8 mouse cellular contexts compared by ENCODE assay signal in genomic region chr9:107581584-107581983, GRCm38 (mm10). TPM values are rescaled to one million over a fixed set of nuclear protein-coding genes. Genes with fewer than 3 reads are reported as not detected.
DNase-seq lines count a peak whose midpoint lies in the region; ATAC-seq and TF ChIP-seq lines count a peak whose summit lies in the region.

No protein-coding gene starts in this region.

- H3K4me1 ChIP-seq in heart, embryonic 14.5 days (ENCODE audit: control insufficient read depth in 2 of 2, insufficient read depth in 2 of 2, low read length in 2 of 2), result peaks cover 11 to 24% of the 10 kb centered on the region in 2 experiments
- H3K4me1 ChIP-seq in ES-Bruce4 (ENCODE audit: control insufficient read depth, insufficient read depth, low read length), result peaks cover 2% of the 10 kb centered on the region
- peaks cover 6% of the 10 kb centered on the region; the same call in 1 of the 2 replicates for H3K4me1 ChIP-seq in forebrain, postnatal 0 days (ENCODE audit: insufficient read depth)
- peaks cover 36% of the 10 kb centered on the region for H3K4me1 ChIP-seq in liver, postnatal 0 days (ENCODE audit: insufficient read depth)

- TF ChIP-seq EP300 in ES-Bruce4 (IDR thresholded peaks at IDR 0.05; ENCODE audit: insufficient read depth, low read depth, low read length), result no peak
- no peak for TF ChIP-seq EP300 in liver, postnatal 0 days (IDR thresholded peaks at IDR 0.05; ENCODE audit: low read depth)

- WGBS in heart, embryonic 14.5 days, result 68% methylated on average over 4 of the region's 4 CpGs
- 86% methylated on average over 4 of the region's 4 CpGs for WGBS in forebrain, postnatal 0 days
- WGBS in liver, postnatal 0 days (ENCODE audit: insufficient replicate concordance), result 37% methylated on average over 4 of the region's 4 CpGs

- H3K9ac ChIP-seq in heart, embryonic 14.5 days (ENCODE audit: low read length), result peak overlapping the region; percentile 81
- H3K9ac ChIP-seq in ES-Bruce4 (ENCODE audit: low read depth, poor library complexity, severe bottlenecking), result peak overlapping the region; percentile 28; the same call in 1 of the 2 replicates
- H3K9ac ChIP-seq in forebrain, postnatal 0 days, result peak overlapping the region; percentile 68; the same call in 1 of the 2 replicates
- H3K9ac ChIP-seq in liver, postnatal 0 days (replicated peaks), result peak overlapping the region; percentile 86

- peak overlapping the region; percentile 87 for H3K4me2 ChIP-seq in heart, embryonic 14.5 days (ENCODE audit: low read length)
- peak overlapping the region; percentile 83 for H3K4me2 ChIP-seq in forebrain, postnatal 0 days (ENCODE audit: low read depth)
- peak overlapping the region; percentile 97 for H3K4me2 ChIP-seq in liver, postnatal 0 days (ENCODE audit: low read depth, low read length)

- TF ChIP-seq POLR2A in ES-Bruce4 (IDR thresholded peaks at IDR 0.05; ENCODE audit: insufficient read depth, low read length), result no peak

- no peaks in the 10 kb centered on the region for H3K27me3 ChIP-seq in heart, embryonic 14.5 days (ENCODE audit: control insufficient read depth, insufficient read depth, low read length)
- no peaks in the 10 kb centered on the region for H3K27me3 ChIP-seq in ES-Bruce4 (ENCODE audit: control insufficient read depth, insufficient read depth, low read length, poor library complexity, severe bottlenecking)
- no peaks in the 10 kb centered on the region for H3K27me3 ChIP-seq in forebrain, postnatal 0 days (ENCODE audit: insufficient read depth, low read length)
- no peaks in the 10 kb centered on the region for H3K27me3 ChIP-seq in liver, postnatal 0 days (ENCODE audit: insufficient read depth, low read length)

- no peak for DNase-seq in heart, postnatal 10 days
- DNase-seq in forebrain, postnatal 0 days, result no peak
- DNase-seq in liver, postnatal 0 days, result no peak
- DNase-seq in thymus, postnatal 0 days (ENCODE audit: low spot score), result no peak
- DNase-seq in ovary, postnatal 36 days (ENCODE audit: low spot score), result no peak

- peaks cover 18% of the 10 kb centered on the region for H3K36me3 ChIP-seq in heart, embryonic 14.5 days (ENCODE audit: control insufficient read depth, insufficient read depth, low read length)
- no peaks in the 10 kb centered on the region for H3K36me3 ChIP-seq in ES-Bruce4 (ENCODE audit: control insufficient read depth, insufficient read depth, low read length, poor library complexity, severe bottlenecking)
- H3K36me3 ChIP-seq in forebrain, postnatal 0 days (ENCODE audit: insufficient read depth), result peaks cover 5% of the 10 kb centered on the region; the same call in 1 of the 2 replicates
- H3K36me3 ChIP-seq in liver, postnatal 0 days (replicated peaks; ENCODE audit: insufficient read depth, low read length), result peaks cover 16% of the 10 kb centered on the region

- ATAC-seq in heart, embryonic 14.5 days (ENCODE audit: insufficient number of reproducible peaks, insufficient read depth, low FRiP score, low read depth), result no peak
- ATAC-seq in forebrain, postnatal 0 days, result no peak
- ATAC-seq in liver, postnatal 0 days, result no peak
- no peak for ATAC-seq in frontal cortex, adult (ENCODE audit: low TSS enrichment)

- intact Hi-C loops in heart, postnatal 10 days (cut with DNase I), result no loop called here

- no peaks in the 10 kb centered on the region for H3K9me3 ChIP-seq in heart, embryonic 14.5 days (ENCODE audit: control insufficient read depth, low read length)
- no peaks in the 10 kb centered on the region for H3K9me3 ChIP-seq in ES-Bruce4 (replicated peaks; ENCODE audit: control insufficient read depth, insufficient read depth, low read length, poor library complexity, severe bottlenecking)
- no peaks in the 10 kb centered on the region for H3K9me3 ChIP-seq in forebrain, postnatal 0 days (ENCODE audit: low read length)
- no peaks in the 10 kb centered on the region for H3K9me3 ChIP-seq in liver, postnatal 0 days (ENCODE audit: low read length)

- peak overlapping the region; percentile 53 to 55; a peak in 3 of 4 replicates for H3K4me3 ChIP-seq in heart, embryonic 14.5 days (ENCODE audit: control insufficient read depth in 1 of 2, insufficient read depth in 1 of 2, low read depth in 1 of 2, low read length in 2 of 2)
- no peak overlapping the region; the same call in 1 of the 2 replicates for H3K4me3 ChIP-seq in ES-Bruce4 (ENCODE audit: low read depth, low read length)
- H3K4me3 ChIP-seq in forebrain, postnatal 0 days (ENCODE audit: low read depth, low read length), result peak overlapping the region; percentile 57
- peak overlapping the region; percentile 55 for H3K4me3 ChIP-seq in liver, postnatal 0 days (ENCODE audit: low read depth, low read length)

- H3K27ac ChIP-seq in heart, embryonic 14.5 days (replicated peaks in 1 of 2; ENCODE audit: control insufficient read depth in 1 of 2, insufficient read depth in 1 of 2, low read depth in 2 of 2, low read length in 2 of 2), result peak overlapping the region; percentile 88 to 94; a peak in 3 of 4 replicates
- no peak overlapping the region for H3K27ac ChIP-seq in ES-Bruce4 (ENCODE audit: insufficient read depth, low read length)
- H3K27ac ChIP-seq in forebrain, postnatal 0 days (ENCODE audit: low read depth, low read length), result 0 out of 2 replicates have a peak overlapping the region, but pooled peaks have one; percentile 81
- H3K27ac ChIP-seq in liver, postnatal 0 days (ENCODE audit: low read depth), result peak overlapping the region; percentile 94

- TF ChIP-seq CTCF in ES-Bruce4 (IDR thresholded peaks at IDR 0.05; ENCODE audit: low read depth, low read length), result no peak
- no peak for TF ChIP-seq CTCF in forebrain, postnatal 0 days (IDR thresholded peaks at IDR 0.05; ENCODE audit: low read depth)
- no peak for TF ChIP-seq CTCF in liver, postnatal 0 days (IDR thresholded peaks at IDR 0.05; ENCODE audit: low read depth)

RNA-seq across cellular contexts. Expression of gene Hyal3, which starts 1.0 kb away (rescaled TPM):
- polyA plus RNA-seq in heart, embryonic 14.5 days (2014; fragmentation: Nextera tagmentation; extraction: Ambion mirVana), result 0.46 and 0.53 TPM in 2 replicates
- under 1 TPM; 0.41 to 0.79 TPM for total RNA-seq in heart, postnatal 10 days (2021)
- polyA plus RNA-seq in ES-Bruce4 (2011; ENCODE audit: insufficient read depth, insufficient read length, low read depth, missing spikeins), result 1.0 and 2.1 TPM in 2 replicates
- 1.00 and 2.9 TPM in 2 replicates for total RNA-seq in forebrain, postnatal 0 days (2014; rRNA removed)
- 1.3 and 1.5 TPM in 2 replicates for polyA plus RNA-seq in forebrain, postnatal 0 days (2015; fragmentation: Nextera tagmentation; extraction: Ambion mirVana)
- polyA plus RNA-seq in liver, postnatal 0 days (2015; fragmentation: Nextera tagmentation; extraction: Ambion mirVana), result 0.65 and 0.86 TPM in 2 replicates
- polyA plus RNA-seq in thymus, postnatal 0 days (2015; fragmentation: Nextera tagmentation; extraction: Ambion mirVana), result 0.90 and 1.2 TPM in 2 replicates

RNA-seq across cellular contexts. Expression of gene Naa80, which starts 2.9 kb away (rescaled TPM):
- polyA plus RNA-seq in heart, embryonic 14.5 days (2014; fragmentation: Nextera tagmentation; extraction: Ambion mirVana), result 10.0 and 14.9 TPM in 2 replicates
- 10 to 100 TPM; 13.0 to 16.2 TPM for total RNA-seq in heart, postnatal 10 days (2021)
- 18.6 and 21.1 TPM in 2 replicates for polyA plus RNA-seq in ES-Bruce4 (2011; ENCODE audit: insufficient read depth, insufficient read length, low read depth, missing spikeins)
- 15.8 and 27.0 TPM in 2 replicates for total RNA-seq in forebrain, postnatal 0 days (2014; rRNA removed)
- 18.8 and 21.3 TPM in 2 replicates for polyA plus RNA-seq in forebrain, postnatal 0 days (2015; fragmentation: Nextera tagmentation; extraction: Ambion mirVana)
- 10.4 and 11.6 TPM in 2 replicates for polyA plus RNA-seq in liver, postnatal 0 days (2015; fragmentation: Nextera tagmentation; extraction: Ambion mirVana)
- polyA plus RNA-seq in thymus, postnatal 0 days (2015; fragmentation: Nextera tagmentation; extraction: Ambion mirVana), result 18.4 and 23.1 TPM in 2 replicates

RNA-seq across cellular contexts. Expression of gene Hyal1, which starts 4.9 kb away (rescaled TPM):
- 4.4 and 4.6 TPM in 2 replicates for polyA plus RNA-seq in heart, embryonic 14.5 days (2014; fragmentation: Nextera tagmentation; extraction: Ambion mirVana)
- total RNA-seq in heart, postnatal 10 days (2021), result 1 to 10 TPM; 3.9 to 5.7 TPM
- polyA plus RNA-seq in ES-Bruce4 (2011; ENCODE audit: insufficient read depth, insufficient read length, low read depth, missing spikeins), result 25.8 and 29.7 TPM in 2 replicates
- total RNA-seq in forebrain, postnatal 0 days (2014; rRNA removed), result 3.5 and 3.9 TPM in 2 replicates
- 1.9 and 2.0 TPM in 2 replicates for polyA plus RNA-seq in forebrain, postnatal 0 days (2015; fragmentation: Nextera tagmentation; extraction: Ambion mirVana)
- polyA plus RNA-seq in liver, postnatal 0 days (2015; fragmentation: Nextera tagmentation; extraction: Ambion mirVana), result 2.5 and 3.3 TPM in 2 replicates
- polyA plus RNA-seq in thymus, postnatal 0 days (2015; fragmentation: Nextera tagmentation; extraction: Ambion mirVana), result 6.1 and 9.0 TPM in 2 replicates

RNA-seq across cellular contexts. Expression of gene Ifrd2, which starts 5.9 kb away (rescaled TPM):
- 44.6 and 45.7 TPM in 2 replicates for polyA plus RNA-seq in heart, embryonic 14.5 days (2014; fragmentation: Nextera tagmentation; extraction: Ambion mirVana)
- total RNA-seq in heart, postnatal 10 days (2021), result 10 to 100 TPM; 36.9 to 40.7 TPM
- 43.8 and 45.3 TPM in 2 replicates for polyA plus RNA-seq in ES-Bruce4 (2011; ENCODE audit: insufficient read depth, insufficient read length, low read depth, missing spikeins)
- 11.7 and 13.8 TPM in 2 replicates for total RNA-seq in forebrain, postnatal 0 days (2014; rRNA removed)
- polyA plus RNA-seq in forebrain, postnatal 0 days (2015; fragmentation: Nextera tagmentation; extraction: Ambion mirVana), result 6.2 and 7.4 TPM in 2 replicates
- 63.6 and 68.0 TPM in 2 replicates for polyA plus RNA-seq in liver, postnatal 0 days (2015; fragmentation: Nextera tagmentation; extraction: Ambion mirVana)
- polyA plus RNA-seq in thymus, postnatal 0 days (2015; fragmentation: Nextera tagmentation; extraction: Ambion mirVana), result 43.6 and 48.7 TPM in 2 replicates

RNA-seq across cellular contexts. Expression of gene Hyal2, which starts 13.8 kb away (rescaled TPM):
- 94.1 and 103 TPM in 2 replicates for polyA plus RNA-seq in heart, embryonic 14.5 days (2014; fragmentation: Nextera tagmentation; extraction: Ambion mirVana)
- total RNA-seq in heart, postnatal 10 days (2021), result 10 to 100 TPM; 47.0 to 56.0 TPM
- 38.4 and 38.7 TPM in 2 replicates for polyA plus RNA-seq in ES-Bruce4 (2011; ENCODE audit: insufficient read depth, insufficient read length, low read depth, missing spikeins)
- total RNA-seq in forebrain, postnatal 0 days (2014; rRNA removed), result 48.5 and 51.5 TPM in 2 replicates
- 42.2 and 43.1 TPM in 2 replicates for polyA plus RNA-seq in forebrain, postnatal 0 days (2015; fragmentation: Nextera tagmentation; extraction: Ambion mirVana)
- 53.9 and 54.5 TPM in 2 replicates for polyA plus RNA-seq in liver, postnatal 0 days (2015; fragmentation: Nextera tagmentation; extraction: Ambion mirVana)
- 31.0 and 31.3 TPM in 2 replicates for polyA plus RNA-seq in thymus, postnatal 0 days (2015; fragmentation: Nextera tagmentation; extraction: Ambion mirVana)

Comparison
In these comparisons a context has a peak if more than half of its experiments do, and no peak if none do; other contexts are left out.
1. H3K9ac ChIP-seq: peak in every context shown above with its lines; median percentile 86 in liver, postnatal 0 days; 81 in heart, embryonic 14.5 days; 68 in forebrain, postnatal 0 days; 28 in ES-Bruce4.